Mouse (Mus musculus) bone marrow, adult 2 months (tissue): ENCODE measurements around the gene Tmem254b.
"Not testable (repeated sequence)": the region's sequence is repeated elsewhere in the genome, so short reads cannot be mapped to it uniquely, and the experiment has no call there.

Experiments
- CTCF ChIP-seq: fragments of 200-500 bp; IDR thresholded peaks from 2 replicates; pipeline ENCODE4 v1.5.1; 2011; ENCODE audit warnings: low read length, control low read depth; ENCODE audit not compliant: control insufficient read depth, insufficient read depth
- POLR2A ChIP-seq: fragments of 200-500 bp; IDR thresholded peaks from 2 replicates; pipeline ENCODE4 v1.6.1; 2011; ENCODE audit warnings: low read depth, mild to moderate bottlenecking, control low read depth, low read length, borderline replicate concordance; ENCODE audit not compliant: control insufficient read depth

- not testable (repeated sequence) for TF ChIP-seq CTCF, POLR2A
These were observed 44.4 kb downstream of the Tmem254b start for GRCm38 (mm10) chr14:26162423-26162822.
